Mouse (Mus musculus) neural tube, embryonic 14.5 days (tissue): ENCODE results near the gene Grid2. TPM values are rescaled to one million over a fixed set of nuclear protein-coding genes. Genes with fewer than 3 reads are reported as not detected.

Source experiments
- ATAC-seq: fragments of 200-750 bp; cut with Nextera tagmentation; 2 replicates; pipeline ENCODE4 v1.8.0; 2017; ENCODE audit warnings: low read depth, mild to moderate bottlenecking, moderate TSS enrichment, moderate library complexity
- H3K27ac ChIP-seq: fragments of 300-500 bp; sonication (generic); 2 replicates; pipeline ENCODE4 v1.5.1; 2014; ENCODE audit warnings: low read depth, mild to moderate bottlenecking, control low read depth, low read length, moderate library complexity, mixed read lengths
- H3K27me3 ChIP-seq: fragments of 300-500 bp; sonication (generic); 2 replicates; pipeline ENCODE4 v1.6.1; 2014; ENCODE audit warnings: low read length; ENCODE audit not compliant: control insufficient read depth, insufficient read depth
- H3K36me3 ChIP-seq: fragments of 300-500 bp; sonication (generic); 2 replicates; pipeline ENCODE4 v1.6.1; 2014; ENCODE audit warnings: low read length, mixed read lengths; ENCODE audit not compliant: control insufficient read depth, insufficient read depth
- H3K4me1 ChIP-seq: fragments of 300-500 bp; sonication (generic); 2 replicates; pipeline ENCODE4 v1.6.1; 2014; ENCODE audit warnings: low read length; ENCODE audit not compliant: control insufficient read depth, insufficient read depth
- H3K4me2 ChIP-seq: fragments of 300-500 bp; sonication (generic); 2 replicates; pipeline ENCODE4 v1.6.1; 2014; ENCODE audit warnings: mild to moderate bottlenecking, low read depth, low read length, control low read depth
- H3K4me3 ChIP-seq: fragments of 300-500 bp; sonication (generic); 2 replicates; pipeline ENCODE4 v1.5.1; 2014; ENCODE audit warnings: low read depth, low read length, control low read depth, mixed read lengths
- H3K9ac ChIP-seq: fragments of 300-500 bp; sonication (generic); replicated peaks from 2 replicates; pipeline ENCODE4 v1.6.1; 2014; ENCODE audit warnings: low read depth, mild to moderate bottlenecking, control low read depth, low read length, mixed read lengths
- H3K9me3 ChIP-seq: fragments of 300-500 bp; sonication (generic); 2 replicates; pipeline ENCODE4 v1.6.1; 2016; ENCODE audit warnings: low read length; ENCODE audit not compliant: control insufficient read depth
- WGBS: fragments of 180-500 bp; shearing (Covaris S2); extraction: QIAGEN DNeasy Blood & Tissue Kit; methylation state at CpG from one replicate; pipeline ENCODE4 v1.1.7; 2014; 5-methylcytosine and 5-hydroxymethylcytosine counted together
- polyA plus RNA-seq: library from polyadenylated mRNA; unstranded; fragments of >200 nt; fragmentation: Nextera tagmentation; extraction: Ambion mirVana; gene quantifications from 2 replicates; pipeline ENCODE4 v1.2.1, GENCODE M21; 2014

The Grid2 gene
- polyA plus RNA-seq, 1 experiment from 2014 or later, result 25.1 TPM

DNA sequence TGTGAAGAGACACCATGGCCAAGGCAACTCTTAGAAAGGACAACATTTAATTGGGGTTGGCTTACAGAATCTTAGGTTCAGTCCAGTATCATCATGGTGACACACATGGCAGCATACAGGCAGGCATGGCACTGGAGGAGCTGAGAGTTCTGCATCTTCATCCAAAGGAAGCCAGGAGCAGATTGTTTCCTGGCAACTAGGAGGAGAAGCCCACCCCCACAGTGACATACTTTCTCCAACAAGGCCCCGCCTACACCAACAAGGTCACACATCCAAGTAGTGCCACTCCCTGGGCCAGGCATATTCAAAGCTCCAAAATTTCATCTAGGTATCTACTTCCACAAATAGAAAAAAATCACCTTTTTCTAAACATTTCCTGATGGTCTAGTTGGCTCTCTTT lies 1351.4 kb downstream of the Grid2 start:
- no peaks in the 10 kb centered on the region for H3K4me1 ChIP-seq
- ATAC-seq, result no peak
- H3K4me3 ChIP-seq, result no peak overlapping the region
- H3K27me3 ChIP-seq, result no peaks in the 10 kb centered on the region
- H3K9me3 ChIP-seq, result no peaks in the 10 kb centered on the region
- H3K4me2 ChIP-seq, result no peak overlapping the region
- 88% methylated on average over 1 of the region's 1 CpGs for WGBS
- no peak overlapping the region for H3K9ac ChIP-seq
- H3K27ac ChIP-seq, result no peak overlapping the region
- no peaks in the 10 kb centered on the region for H3K36me3 ChIP-seq

DNA sequence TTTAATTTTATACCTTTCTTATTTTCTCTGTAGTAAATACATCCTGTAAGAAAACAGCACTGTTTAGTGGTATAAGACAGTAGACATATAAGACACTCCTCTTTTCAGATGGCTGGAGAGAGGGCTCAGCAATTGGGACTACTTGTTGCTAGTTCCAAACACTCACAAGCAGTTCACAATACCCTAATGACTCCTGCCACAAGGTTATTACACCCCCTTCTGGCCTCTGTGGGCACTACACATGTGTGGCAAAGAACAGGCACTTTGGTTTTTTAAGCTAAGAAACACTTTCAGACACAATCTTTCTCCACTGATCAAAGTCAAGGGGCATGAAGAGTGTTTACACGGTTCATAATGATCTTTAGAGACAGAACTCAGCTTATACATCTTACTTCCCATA lies 1352.3 kb downstream of the Grid2 start:
- no peaks in the 10 kb centered on the region for H3K4me1 ChIP-seq
- no peak for ATAC-seq
- no peaks in the 10 kb centered on the region for H3K27me3 ChIP-seq
- no peak overlapping the region for H3K9ac ChIP-seq
- H3K4me2 ChIP-seq, result no peak overlapping the region
- H3K36me3 ChIP-seq, result no peaks in the 10 kb centered on the region
- no peak overlapping the region for H3K27ac ChIP-seq
- no peak overlapping the region for H3K4me3 ChIP-seq
- WGBS, result 15% methylated on average over 1 of the region's 1 CpGs
- no peaks in the 10 kb centered on the region for H3K9me3 ChIP-seq

DNA sequence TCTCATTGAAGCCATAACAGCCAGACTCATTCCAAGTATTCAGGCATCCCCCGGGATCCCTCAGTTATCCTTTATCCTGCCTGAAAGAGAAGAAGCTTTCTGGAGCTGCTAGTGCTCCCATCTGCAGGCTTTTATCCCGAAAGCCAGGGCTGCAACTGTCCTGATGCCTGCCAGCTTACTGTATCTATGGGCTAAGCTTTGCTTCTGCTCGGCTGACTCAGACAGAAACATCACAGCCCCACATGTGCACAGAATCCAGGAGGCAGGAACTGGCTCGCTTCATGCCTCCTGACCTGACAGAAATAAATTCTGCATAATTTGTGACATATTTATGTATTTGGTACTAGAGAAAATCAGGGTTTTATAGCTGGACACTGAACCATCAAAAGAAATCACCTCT lies 1361.2 kb downstream of the Grid2 start:
- Histone ChIP-seq H3K36me3 (no peaks in the 10 kb centered on the region), H3K9ac (no peak overlapping the region), H3K27me3 (no peaks in the 10 kb centered on the region), H3K4me3 (no peak overlapping the region), H3K4me1 (peaks cover 7% of the 10 kb centered on the region; the same call in 1 of the 2 replicates), H3K4me2 (no peak overlapping the region), H3K9me3 (no peaks in the 10 kb centered on the region), H3K27ac (no peak overlapping the region)
- ATAC-seq, result no peak; the same call in 1 of the 2 replicates
- WGBS, result 44% methylated on average over 4 of the region's 4 CpGs

DNA sequence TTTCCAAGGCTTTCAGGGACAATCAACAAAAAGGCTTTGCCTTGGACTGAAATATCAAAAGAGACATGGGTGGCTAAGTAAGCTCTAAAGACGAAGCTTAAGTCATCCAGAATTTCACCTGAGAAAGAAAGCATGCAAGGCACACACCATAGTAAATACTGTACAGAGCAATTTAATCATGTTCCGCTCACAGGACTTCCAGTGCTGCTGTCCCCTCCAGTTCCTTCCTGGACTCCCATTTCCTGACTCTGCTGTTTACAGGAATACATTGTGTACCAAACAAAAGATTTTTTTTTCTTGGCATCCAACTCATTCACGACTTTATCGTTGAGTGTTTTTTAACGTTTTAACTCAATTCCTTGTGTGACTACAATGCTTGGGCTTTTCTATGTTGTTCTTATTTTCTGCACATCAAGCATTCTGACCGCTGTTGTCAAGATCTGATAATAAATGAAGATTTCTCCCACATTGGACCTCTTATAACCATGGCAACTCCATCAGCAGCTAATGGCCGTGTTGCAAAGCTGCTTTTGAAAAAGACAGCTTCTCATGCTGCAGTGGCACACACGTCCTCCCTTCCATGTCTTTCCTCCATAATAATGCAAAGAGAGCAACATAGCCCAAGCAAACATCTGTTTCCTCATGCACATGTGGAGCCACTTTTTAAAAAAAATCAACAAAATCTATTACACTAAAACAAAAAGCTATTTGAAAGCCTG lies 1361.9 kb downstream of the Grid2 start:
- Histone ChIP-seq H3K27me3 (no peaks in the 10 kb centered on the region), H3K4me3 (no peak overlapping the region), H3K27ac (no peak overlapping the region), H3K4me2 (no peak overlapping the region), H3K9ac (no peak overlapping the region), H3K4me1 (peaks cover 7% of the 10 kb centered on the region; the same call in 1 of the 2 replicates), H3K36me3 (no peaks in the 10 kb centered on the region), H3K9me3 (no peaks in the 10 kb centered on the region)
- 38% methylated on average over 8 of the region's 8 CpGs for WGBS
- ATAC-seq, result no peak

DNA sequence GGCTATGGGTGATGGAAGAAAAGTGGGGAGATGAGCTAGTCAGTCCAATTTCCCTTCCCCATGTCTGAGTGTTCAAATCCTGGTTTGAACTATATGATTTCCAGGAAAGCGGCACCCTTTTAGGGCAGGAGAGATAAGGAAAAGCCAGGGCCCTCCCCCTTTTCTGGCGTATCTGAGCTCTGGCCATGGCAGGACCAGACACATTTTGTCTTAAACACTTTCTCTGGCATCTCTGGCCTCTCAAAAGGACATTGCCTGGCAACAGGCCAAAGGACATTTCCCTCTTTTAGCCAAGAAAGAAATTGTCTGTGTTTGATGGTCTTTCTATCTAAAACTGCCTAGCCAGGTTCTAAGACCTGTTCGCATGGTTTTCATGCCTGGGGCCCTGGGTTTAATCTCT lies 1367.7 kb downstream of the Grid2 start:
- no peaks in the 10 kb centered on the region for H3K27me3 ChIP-seq
- no peak for ATAC-seq
- H3K4me2 ChIP-seq, result no peak overlapping the region
- H3K27ac ChIP-seq, result no peak overlapping the region
- no peaks in the 10 kb centered on the region for H3K9me3 ChIP-seq
- no peak overlapping the region for H3K9ac ChIP-seq
- WGBS, result 54% methylated on average over 3 of the region's 3 CpGs
- H3K4me1 ChIP-seq, result no peaks in the 10 kb centered on the region
- H3K36me3 ChIP-seq, result no peaks in the 10 kb centered on the region
- H3K4me3 ChIP-seq, result no peak overlapping the region

DNA sequence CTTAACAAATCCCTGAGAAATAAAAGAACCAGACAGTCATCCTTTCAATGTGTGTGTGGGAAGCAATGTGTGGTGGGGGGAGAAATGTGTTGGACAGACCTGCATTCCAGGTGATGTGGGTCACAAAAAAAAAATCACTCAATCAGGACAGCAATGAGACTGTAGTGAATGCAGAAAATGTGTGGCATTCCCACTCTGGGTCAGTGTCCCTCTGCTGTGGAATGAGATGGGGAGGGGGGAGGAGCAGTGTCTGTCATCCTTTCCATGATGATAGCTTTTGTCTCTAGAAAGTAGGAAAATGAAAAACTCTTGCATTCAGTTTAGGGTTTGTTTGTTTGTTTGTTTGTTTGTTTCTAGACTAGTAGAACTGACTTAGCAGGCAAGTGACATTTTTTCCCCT lies 1392.0 kb downstream of the Grid2 start:
- H3K4me1 ChIP-seq, result no peaks in the 10 kb centered on the region
- H3K4me2 ChIP-seq, result no peak overlapping the region
- H3K9me3 ChIP-seq, result no peaks in the 10 kb centered on the region
- no peak overlapping the region for H3K9ac ChIP-seq
- no peak overlapping the region for H3K27ac ChIP-seq
- H3K27me3 ChIP-seq, result no peaks in the 10 kb centered on the region
- no peak for ATAC-seq
- H3K4me3 ChIP-seq, result no peak overlapping the region
- H3K36me3 ChIP-seq, result no peaks in the 10 kb centered on the region

GRCm38 (mm10) chr6:64648196-64648595 lies 1392.5 kb downstream of the Grid2 start:
- Histone ChIP-seq H3K9ac (no peak overlapping the region), H3K4me1 (no peaks in the 10 kb centered on the region), H3K4me3 (no peak overlapping the region), H3K9me3 (no peaks in the 10 kb centered on the region), H3K4me2 (no peak overlapping the region), H3K27ac (no peak overlapping the region), H3K36me3 (no peaks in the 10 kb centered on the region), H3K27me3 (no peaks in the 10 kb centered on the region)
- ATAC-seq, result no peak
- 23% methylated on average over 8 of the region's 8 CpGs for WGBS

GRCm38 (mm10) chr6:64649296-64650226 lies 1393.9 kb downstream of the Grid2 start:
- no peaks in the 10 kb centered on the region for H3K36me3 ChIP-seq
- peak overlapping the region; percentile 33 for H3K4me3 ChIP-seq

DNA sequence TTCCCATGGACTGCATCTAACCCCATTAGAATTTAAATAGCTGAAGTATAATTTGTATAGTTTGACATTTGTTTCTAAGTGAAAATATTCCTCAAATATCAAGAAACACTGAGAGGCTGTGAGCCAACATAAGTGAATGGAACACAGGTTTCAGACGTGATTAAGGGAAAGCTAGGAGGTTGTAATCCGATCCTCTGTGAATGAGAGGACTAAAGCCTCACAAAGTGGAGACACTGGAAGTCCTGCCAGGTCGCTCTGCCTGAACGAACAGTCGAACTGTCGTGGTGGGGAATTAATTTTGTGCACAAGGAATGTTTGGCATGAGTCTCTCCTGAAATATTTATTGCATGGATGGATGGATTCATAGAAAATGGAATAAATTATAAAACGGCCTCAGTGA lies 1395.1 kb downstream of the Grid2 start:
- WGBS, result 12% methylated on average over 7 of the region's 7 CpGs
- Histone ChIP-seq H3K4me3 (no peak overlapping the region), H3K27me3 (no peaks in the 10 kb centered on the region), H3K36me3 (no peaks in the 10 kb centered on the region), H3K4me2 (no peak overlapping the region), H3K9me3 (no peaks in the 10 kb centered on the region), H3K4me1 (no peaks in the 10 kb centered on the region), H3K9ac (no peak overlapping the region), H3K27ac (no peak overlapping the region)
- ATAC-seq, result no peak

More at GRCm38 (mm10) chr6:64649296-64650226, 1393.9 kb downstream of the Grid2 start:
- ATAC-seq, result peak; percentile 89
- no peak overlapping the region; the same call in 1 of the 2 replicates for H3K27ac ChIP-seq
- H3K9ac ChIP-seq, result no peak overlapping the region
- peak overlapping the region; percentile 54 for H3K4me2 ChIP-seq
- WGBS, result 6% methylated on average over 20 of the region's 20 CpGs
- no peaks in the 10 kb centered on the region for H3K9me3 ChIP-seq
- H3K4me1 ChIP-seq, result no peaks in the 10 kb centered on the region
- no peaks in the 10 kb centered on the region for H3K27me3 ChIP-seq
